Mouse (Mus musculus): ENCODE measurements around the gene Riiad1. TPM values are rescaled to one million over a fixed set of nuclear protein-coding genes. Genes with fewer than 3 reads are reported as not detected.
A peak's percentile ranks its signal among the peaks of the same experiment; 100 is the strongest.

Riiad1 gene
- 6.6 and 7.0 TPM in 2 replicates for polyA plus RNA-seq (2014; fragmentation: Nextera tagmentation; extraction: Ambion mirVana)

DNA sequence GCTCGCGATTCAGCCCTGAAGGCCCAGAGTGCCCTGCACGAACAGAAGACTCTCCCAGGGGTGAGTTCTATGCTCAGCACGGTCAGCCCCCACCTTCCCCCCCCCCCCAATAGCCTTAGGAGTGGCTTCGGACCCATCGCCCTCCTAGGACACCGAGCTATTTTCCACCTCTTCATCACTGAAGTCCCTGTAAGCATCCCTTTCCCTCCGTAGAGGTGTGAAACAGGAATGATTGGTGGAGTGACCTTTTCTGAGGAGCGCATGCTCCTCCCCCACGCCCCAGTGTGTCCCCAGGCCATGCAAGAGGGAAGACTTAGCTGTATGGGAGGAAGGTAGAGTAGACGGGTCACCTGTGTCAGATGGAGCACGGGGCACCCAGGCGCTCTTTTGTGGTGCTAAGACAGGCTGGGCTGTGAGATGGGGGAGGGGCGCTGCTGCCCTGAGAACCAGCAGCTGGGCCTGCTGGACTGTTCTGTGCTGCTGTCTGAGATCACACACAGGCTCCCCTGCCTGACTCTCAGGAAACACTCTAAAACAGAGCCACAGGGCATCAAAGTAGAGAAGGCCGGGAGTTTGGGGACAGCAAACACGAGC is at the start of gene Riiad1:
TSS of gene Riiad1 (minus strand) at position 51 of the 594 bp plus-strand sequence.
- 8% methylated on average over 16 of the region's 16 CpGs for WGBS (ENCODE audit: insufficient replicate concordance)
- Histone ChIP-seq H3K9ac (ENCODE audit: low read depth, low read length) (no peak within 1 kb of the TSS), H3K4me2 (peak within 1 kb of the TSS; percentile 57), H3K27ac (ENCODE audit: low read depth, low read length) (no peak within 1 kb of the TSS), H3K36me3 (ENCODE audit: control insufficient read depth, insufficient read depth, low read length) (no peaks in the 10 kb centered on the region), H3K27me3 (ENCODE audit: control insufficient read depth, insufficient read depth, low read length) (peaks cover 33% of the 10 kb centered on the region), H3K9me3 (replicated peaks; ENCODE audit: control insufficient read depth, low read length) (no peaks in the 10 kb centered on the region), H3K4me3 (ENCODE audit: low read depth, low read length) (peak within 1 kb of the TSS; percentile 26; the same call in 1 of the 2 replicates), H3K4me1 (ENCODE audit: control insufficient read depth, insufficient read depth, low read length) (peaks cover 5% of the 10 kb centered on the region; the same call in 1 of the 2 replicates)
- no peak for ATAC-seq (replicated peaks; ENCODE audit: insufficient number of reproducible peaks, low FRiP score, low TSS enrichment)

DNA sequence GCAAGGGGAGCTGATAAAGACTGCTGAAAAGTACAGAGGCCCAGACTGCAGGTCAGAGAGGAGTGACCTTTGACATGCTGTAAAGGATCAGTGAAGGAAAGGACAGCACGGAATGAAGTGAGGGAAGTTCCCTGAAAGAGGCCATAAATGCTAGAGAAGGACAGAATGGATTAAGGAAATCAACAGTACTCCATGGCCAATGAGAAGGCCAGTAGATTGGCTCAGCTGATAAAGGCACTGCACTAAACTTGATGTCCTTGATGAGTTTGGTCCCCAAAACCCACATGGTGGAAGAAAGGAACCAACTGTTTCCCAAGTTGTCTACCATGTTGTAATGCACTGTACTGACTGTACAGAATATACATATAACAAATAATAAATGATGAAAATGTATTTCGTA is 46.6 kb upstream of the Riiad1 start:
- Histone ChIP-seq H3K9me3 (replicated peaks; ENCODE audit: control insufficient read depth, low read length) (no peaks in the 10 kb centered on the region), H3K9ac (ENCODE audit: low read depth, low read length) (no peak overlapping the region), H3K4me1 (ENCODE audit: control insufficient read depth, insufficient read depth, low read length) (no peaks in the 10 kb centered on the region), H3K27me3 (ENCODE audit: control insufficient read depth, insufficient read depth, low read length) (no peaks in the 10 kb centered on the region), H3K27ac (ENCODE audit: low read depth, low read length) (no peak overlapping the region), H3K36me3 (ENCODE audit: control insufficient read depth, insufficient read depth, low read length) (0 out of 2 replicates have a peak, but pooled peaks cover 3% of the 10 kb centered on the region), H3K4me2 (no peak overlapping the region), H3K4me3 (ENCODE audit: low read depth, low read length) (no peak overlapping the region)
- no peak for ATAC-seq (replicated peaks; ENCODE audit: insufficient number of reproducible peaks, low FRiP score, low TSS enrichment)
- 74% methylated on average over 2 of the region's 2 CpGs for WGBS (ENCODE audit: insufficient replicate concordance)

DNA sequence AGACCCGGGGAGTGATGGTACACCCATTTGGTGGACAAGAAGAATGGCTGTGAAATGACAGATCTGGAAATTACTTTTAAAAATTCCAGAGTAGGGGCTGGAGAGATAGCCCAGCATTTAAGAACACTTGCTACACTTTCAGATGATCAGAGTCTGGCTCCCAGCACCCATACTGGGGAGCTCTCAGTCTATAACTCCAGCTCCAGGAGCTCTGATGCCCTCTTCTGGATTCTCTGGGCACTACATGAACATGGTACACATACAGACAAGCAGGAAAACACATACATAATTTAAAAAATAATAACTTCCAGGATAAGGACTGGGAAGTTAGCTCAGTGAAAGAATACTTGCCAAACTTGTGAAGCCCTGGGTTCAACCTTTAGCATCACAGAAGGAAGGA is 26.5 kb upstream of the Riiad1 start:
- WGBS (ENCODE audit: insufficient replicate concordance): 94% methylated on average over 1 of the region's 1 CpGs
- peaks cover 12% of the 10 kb centered on the region for H3K36me3 ChIP-seq (ENCODE audit: control insufficient read depth, insufficient read depth, low read length)
- no peak overlapping the region for H3K27ac ChIP-seq (ENCODE audit: low read depth, low read length)
- no peak overlapping the region for H3K4me2 ChIP-seq
- no peaks in the 10 kb centered on the region for H3K4me1 ChIP-seq (ENCODE audit: control insufficient read depth, insufficient read depth, low read length)
- no peak overlapping the region for H3K4me3 ChIP-seq (ENCODE audit: low read depth, low read length)
- H3K9me3 ChIP-seq (replicated peaks; ENCODE audit: control insufficient read depth, low read length): no peaks in the 10 kb centered on the region
- no peak overlapping the region for H3K9ac ChIP-seq (ENCODE audit: low read depth, low read length)
- no peak for ATAC-seq (replicated peaks; ENCODE audit: insufficient number of reproducible peaks, low FRiP score, low TSS enrichment)
- H3K27me3 ChIP-seq (ENCODE audit: control insufficient read depth, insufficient read depth, low read length): no peaks in the 10 kb centered on the region

DNA sequence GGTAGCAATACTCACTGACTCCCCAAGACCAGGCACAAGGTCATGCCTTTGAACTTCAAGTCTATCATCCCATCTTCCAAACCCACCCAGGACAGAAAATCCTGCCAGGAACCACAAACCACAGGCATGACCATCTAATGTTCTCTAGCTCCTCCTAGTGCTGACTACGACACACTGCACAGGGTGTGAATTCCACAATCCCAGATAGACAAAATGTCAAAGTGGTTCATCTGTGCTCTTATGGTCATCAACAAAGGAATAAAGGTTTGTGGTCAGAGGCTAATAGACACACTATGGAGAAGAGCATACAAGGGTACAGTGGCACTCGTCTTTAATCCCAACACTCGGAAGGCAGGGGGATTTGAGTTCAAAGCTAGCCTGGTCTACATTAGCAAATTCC is 22.1 kb upstream of the Riiad1 start:
- ATAC-seq (replicated peaks; ENCODE audit: insufficient number of reproducible peaks, low FRiP score, low TSS enrichment): no peak
- Histone ChIP-seq H3K4me1 (ENCODE audit: control insufficient read depth, insufficient read depth, low read length) (no peaks in the 10 kb centered on the region), H3K9ac (ENCODE audit: low read depth, low read length) (no peak overlapping the region), H3K4me3 (ENCODE audit: low read depth, low read length) (no peak overlapping the region), H3K27ac (ENCODE audit: low read depth, low read length) (no peak overlapping the region), H3K9me3 (replicated peaks; ENCODE audit: control insufficient read depth, low read length) (no peaks in the 10 kb centered on the region), H3K4me2 (no peak overlapping the region), H3K27me3 (ENCODE audit: control insufficient read depth, insufficient read depth, low read length) (no peaks in the 10 kb centered on the region), H3K36me3 (ENCODE audit: control insufficient read depth, insufficient read depth, low read length) (peaks cover 11% of the 10 kb centered on the region)
- 71% methylated on average over 3 of the region's 3 CpGs for WGBS (ENCODE audit: insufficient replicate concordance)

DNA sequence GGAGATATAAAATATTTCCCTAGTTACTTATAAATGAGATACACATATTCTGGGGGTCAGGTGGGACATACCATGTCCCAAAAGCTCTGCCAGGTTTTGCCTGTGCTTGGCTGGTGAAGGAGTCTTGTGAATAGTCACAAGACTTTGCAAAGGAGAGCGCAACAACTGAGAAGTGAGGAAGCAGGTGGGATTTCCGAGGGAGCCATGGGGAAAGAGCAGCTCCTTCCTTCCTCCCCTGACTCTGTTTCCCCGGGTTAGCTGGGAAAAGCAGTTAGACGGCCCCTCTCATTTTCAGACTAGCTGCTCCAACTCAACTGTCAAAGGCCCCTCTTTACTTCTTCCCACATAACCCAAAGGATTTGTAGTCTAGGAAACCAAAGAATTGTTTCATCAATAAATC is 17.0 kb upstream of the Riiad1 start:
- H3K4me3 ChIP-seq (ENCODE audit: low read depth, low read length): no peak overlapping the region
- no peak overlapping the region for H3K27ac ChIP-seq (ENCODE audit: low read depth, low read length)
- no peaks in the 10 kb centered on the region for H3K27me3 ChIP-seq (ENCODE audit: control insufficient read depth, insufficient read depth, low read length)
- no peaks in the 10 kb centered on the region for H3K4me1 ChIP-seq (ENCODE audit: control insufficient read depth, insufficient read depth, low read length)
- H3K9ac ChIP-seq (ENCODE audit: low read depth, low read length): no peak overlapping the region
- WGBS (ENCODE audit: insufficient replicate concordance): 77% methylated on average over 4 of the region's 4 CpGs
- H3K4me2 ChIP-seq: no peak overlapping the region
- no peaks in the 10 kb centered on the region for H3K9me3 ChIP-seq (replicated peaks; ENCODE audit: control insufficient read depth, low read length)
- ATAC-seq (replicated peaks; ENCODE audit: insufficient number of reproducible peaks, low FRiP score, low TSS enrichment): no peak
- H3K36me3 ChIP-seq (ENCODE audit: control insufficient read depth, insufficient read depth, low read length): 0 out of 2 replicates have a peak, but pooled peaks cover 3% of the 10 kb centered on the region

DNA sequence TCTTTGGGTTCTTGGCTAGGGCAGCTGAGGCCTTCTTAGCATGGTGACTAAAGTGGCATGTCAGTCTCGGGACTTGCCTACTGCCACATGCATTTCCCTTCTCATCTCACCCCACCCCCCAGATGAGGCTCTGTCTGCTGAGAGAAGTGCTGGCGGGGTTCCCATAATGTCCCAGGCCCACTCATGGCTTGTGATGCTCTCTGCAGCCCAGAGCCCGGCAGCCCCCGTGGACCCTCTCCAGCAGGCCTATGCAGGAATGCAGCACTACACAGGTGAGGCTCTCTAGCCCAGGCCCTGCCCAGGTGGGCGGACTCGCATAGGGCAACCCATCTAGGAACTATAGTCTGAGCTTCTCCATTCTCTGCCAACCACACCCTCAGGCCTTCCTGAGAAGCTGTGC is 7.4 kb upstream of the Riiad1 start:
- H3K36me3 ChIP-seq (ENCODE audit: control insufficient read depth, insufficient read depth, low read length): no peaks in the 10 kb centered on the region
- no peaks in the 10 kb centered on the region for H3K27me3 ChIP-seq (ENCODE audit: control insufficient read depth, insufficient read depth, low read length)
- no peak overlapping the region for H3K9ac ChIP-seq (ENCODE audit: low read depth, low read length)
- H3K4me1 ChIP-seq (ENCODE audit: control insufficient read depth, insufficient read depth, low read length): no peaks in the 10 kb centered on the region; the same call in none of the 2 replicates
- H3K9me3 ChIP-seq (replicated peaks; ENCODE audit: control insufficient read depth, low read length): no peaks in the 10 kb centered on the region
- no peak for ATAC-seq (replicated peaks; ENCODE audit: insufficient number of reproducible peaks, low FRiP score, low TSS enrichment)
- no peak overlapping the region for H3K27ac ChIP-seq (ENCODE audit: low read depth, low read length)
- H3K4me3 ChIP-seq (ENCODE audit: low read depth, low read length): no peak overlapping the region
- H3K4me2 ChIP-seq: no peak overlapping the region
- WGBS (ENCODE audit: insufficient replicate concordance): 59% methylated on average over 6 of the region's 6 CpGs

DNA sequence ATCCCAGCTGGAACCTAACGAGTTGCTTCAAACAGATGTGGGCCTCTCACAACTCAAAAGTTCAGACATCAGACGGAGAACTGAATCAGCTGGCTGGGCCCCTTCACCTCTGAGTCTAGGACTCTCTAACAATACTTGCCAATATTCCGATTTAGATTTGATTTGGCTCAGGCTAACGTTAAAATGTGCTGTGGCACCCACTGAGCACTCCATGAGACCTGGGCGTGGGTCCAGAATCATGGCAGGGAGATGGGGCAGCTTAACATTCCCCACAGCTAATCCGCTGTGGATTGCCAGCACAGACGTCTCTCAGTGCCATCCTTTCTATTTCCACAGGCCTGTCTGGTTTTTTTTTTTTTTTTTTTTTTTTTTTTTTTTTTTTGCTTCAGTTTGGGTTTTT is 5.8 kb upstream of the Riiad1 start:
- Histone ChIP-seq H3K27me3 (ENCODE audit: control insufficient read depth, insufficient read depth, low read length) (peaks cover 7% of the 10 kb centered on the region; the same call in 1 of the 2 replicates), H3K9me3 (replicated peaks; ENCODE audit: control insufficient read depth, low read length) (no peaks in the 10 kb centered on the region), H3K27ac (ENCODE audit: low read depth, low read length) (no peak overlapping the region), H3K4me1 (ENCODE audit: control insufficient read depth, insufficient read depth, low read length) (peaks cover 3% of the 10 kb centered on the region), H3K9ac (ENCODE audit: low read depth, low read length) (no peak overlapping the region), H3K36me3 (ENCODE audit: control insufficient read depth, insufficient read depth, low read length) (no peaks in the 10 kb centered on the region), H3K4me2 (no peak overlapping the region), H3K4me3 (ENCODE audit: low read depth, low read length) (no peak overlapping the region)
- WGBS (ENCODE audit: insufficient replicate concordance): 76% methylated on average over 7 of the region's 7 CpGs
- no peak for ATAC-seq (replicated peaks; ENCODE audit: insufficient number of reproducible peaks, low FRiP score, low TSS enrichment)

DNA sequence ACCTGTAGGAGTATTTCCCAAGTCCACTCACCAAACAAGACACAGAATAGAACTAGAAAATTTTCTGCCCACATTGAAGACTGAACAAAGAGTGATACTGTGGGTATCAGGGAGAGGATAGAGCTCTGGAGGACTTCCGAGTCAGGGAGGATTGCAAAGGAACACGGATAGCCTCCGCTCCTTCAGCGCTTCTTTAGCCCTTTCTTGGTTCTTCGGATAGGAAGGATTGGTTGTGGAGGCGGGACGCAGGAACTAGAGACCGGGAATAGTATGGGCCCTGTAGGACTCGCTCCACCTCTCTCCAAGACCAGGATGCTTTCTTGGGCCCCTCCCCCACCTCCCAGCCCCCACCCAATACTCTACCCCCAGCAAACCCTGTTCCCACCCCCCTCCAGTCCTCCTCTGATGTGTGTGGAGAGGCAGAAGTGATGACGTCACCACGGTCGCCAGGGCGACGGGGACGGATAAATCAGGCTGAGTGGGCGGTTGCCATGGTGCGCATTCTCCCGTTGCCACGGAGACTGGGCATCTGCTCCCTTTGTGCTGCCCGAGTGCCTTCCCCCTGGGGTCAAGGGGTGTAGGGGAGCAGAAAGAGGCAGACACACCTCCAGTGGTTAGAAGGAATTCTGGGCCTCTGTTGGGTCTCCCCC is 3.8 kb upstream of the Riiad1 start:
- no peak for ATAC-seq (replicated peaks; ENCODE audit: insufficient number of reproducible peaks, low FRiP score, low TSS enrichment)
- Histone ChIP-seq H3K9me3 (replicated peaks; ENCODE audit: control insufficient read depth, low read length) (no peaks in the 10 kb centered on the region), H3K9ac (ENCODE audit: low read depth, low read length) (no peak overlapping the region), H3K36me3 (ENCODE audit: control insufficient read depth, insufficient read depth, low read length) (no peaks in the 10 kb centered on the region), H3K4me3 (ENCODE audit: low read depth, low read length) (no peak overlapping the region), H3K4me1 (ENCODE audit: control insufficient read depth, insufficient read depth, low read length) (peaks cover 5% of the 10 kb centered on the region), H3K27ac (ENCODE audit: low read depth, low read length) (no peak overlapping the region), H3K27me3 (ENCODE audit: control insufficient read depth, insufficient read depth, low read length) (peaks cover 26% of the 10 kb centered on the region), H3K4me2 (no peak overlapping the region)
- 25% methylated on average over 20 of the region's 20 CpGs for WGBS (ENCODE audit: insufficient replicate concordance)
